Mouse (Mus musculus) CD4-positive, CD25-positive, alpha-beta regulatory T cell, adult 2 months (primary cell): ENCODE data around the gene Angptl6.
A peak's percentile ranks its signal among the peaks of the same experiment; 100 is the strongest.

ENCODE experiments used
- DNase-seq: peaks from one replicate; pipeline ENCODE4 v3.0.0-alpha.2; 2012; ENCODE audit warnings: low read depth, low spot score

Gene Angptl6

DNA sequence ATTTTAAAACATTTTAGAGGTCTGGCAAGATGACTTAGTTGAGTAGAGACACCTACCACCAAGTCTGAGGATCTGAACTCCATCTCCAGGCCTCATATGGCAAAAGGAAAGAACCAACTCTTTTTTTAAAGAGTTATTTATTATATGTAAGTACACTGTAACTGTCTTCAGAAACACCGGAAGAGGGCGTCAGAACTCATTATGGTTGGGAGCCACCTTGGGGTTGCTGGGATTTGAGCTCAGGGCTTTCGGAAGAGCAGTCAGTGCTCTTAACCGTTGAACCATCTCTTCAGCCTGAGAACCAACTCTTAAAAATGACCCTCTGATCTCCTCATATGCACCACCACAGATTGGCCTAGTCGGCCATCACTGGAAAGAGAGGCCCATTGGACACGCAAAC is 7.7 kb upstream of the Angptl6 start:
- DNase-seq, result no peak

DNA sequence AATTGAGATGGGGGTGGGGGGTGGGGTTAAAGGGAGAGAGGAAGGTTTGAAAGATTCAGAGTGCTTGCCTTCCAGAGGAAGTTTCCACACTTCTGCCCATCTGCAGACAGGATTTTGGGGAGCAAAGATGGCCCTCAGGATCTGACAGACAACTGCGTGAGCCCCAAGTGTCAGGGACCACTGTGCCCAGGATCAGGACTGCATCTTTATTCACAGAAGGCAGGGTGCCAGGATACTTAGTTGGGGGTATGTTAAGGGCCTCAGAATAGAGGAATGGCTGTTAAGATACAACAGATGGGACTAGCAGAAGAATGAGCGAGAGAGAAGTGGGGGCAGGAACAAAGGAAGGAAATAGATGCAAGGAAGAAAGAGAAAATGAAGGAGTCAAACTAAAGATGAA is 7.0 kb upstream of the Angptl6 start:
- no peak for DNase-seq

DNA sequence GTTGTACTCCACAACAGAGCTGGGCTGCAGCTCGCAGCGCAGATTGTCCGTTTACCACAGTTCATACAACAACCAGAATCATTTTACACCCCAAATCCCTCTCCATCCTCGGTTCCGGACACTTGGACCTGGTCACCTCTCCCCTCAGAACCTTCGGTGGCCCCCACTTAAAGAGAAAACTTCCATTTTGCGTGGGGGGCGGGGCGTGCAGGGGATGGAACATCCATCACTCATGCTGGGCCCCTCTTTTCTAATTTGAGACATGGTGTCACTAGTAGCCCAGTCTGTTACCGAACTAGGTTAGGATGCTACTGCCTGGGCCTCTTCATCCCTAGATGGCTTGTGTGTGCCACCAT is 839 bp downstream of the Angptl6 start:
- DNase-seq, result no peak

DNA sequence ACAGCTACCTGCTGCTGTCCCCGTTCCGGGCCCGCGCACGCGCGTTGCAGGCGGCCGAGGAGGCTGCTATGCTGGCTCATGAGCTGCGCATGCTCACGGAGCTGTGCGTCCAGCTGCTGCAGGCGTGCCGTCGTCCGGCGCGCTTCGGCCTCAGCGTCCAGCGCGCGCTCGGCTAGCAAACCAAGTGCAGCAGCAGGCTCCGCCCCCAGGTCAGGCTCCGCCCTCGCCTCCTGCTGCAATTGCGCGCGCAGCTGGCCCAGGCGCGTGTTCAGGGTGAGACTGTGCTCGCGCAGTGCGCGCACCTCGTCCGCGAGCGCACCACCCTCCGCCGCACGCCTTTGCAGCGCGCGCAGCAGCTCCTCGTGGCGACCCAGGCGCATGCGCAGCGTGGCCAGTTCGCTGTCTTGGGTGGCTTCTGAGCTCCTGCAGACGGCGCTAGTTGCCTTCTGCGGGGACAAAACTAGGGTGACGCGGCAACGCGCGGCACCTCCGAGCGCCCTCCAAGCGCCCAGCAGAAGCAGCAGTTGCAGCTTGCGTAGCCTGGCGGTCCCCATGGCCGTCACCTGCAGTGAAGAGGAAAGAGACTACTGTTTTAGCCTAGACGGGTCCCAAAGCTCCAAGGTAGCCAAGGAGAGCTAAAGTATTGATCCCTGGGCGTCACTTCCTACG is 1.4 kb downstream of the Angptl6 start:
- DNase-seq, result peak; percentile 100

DNA sequence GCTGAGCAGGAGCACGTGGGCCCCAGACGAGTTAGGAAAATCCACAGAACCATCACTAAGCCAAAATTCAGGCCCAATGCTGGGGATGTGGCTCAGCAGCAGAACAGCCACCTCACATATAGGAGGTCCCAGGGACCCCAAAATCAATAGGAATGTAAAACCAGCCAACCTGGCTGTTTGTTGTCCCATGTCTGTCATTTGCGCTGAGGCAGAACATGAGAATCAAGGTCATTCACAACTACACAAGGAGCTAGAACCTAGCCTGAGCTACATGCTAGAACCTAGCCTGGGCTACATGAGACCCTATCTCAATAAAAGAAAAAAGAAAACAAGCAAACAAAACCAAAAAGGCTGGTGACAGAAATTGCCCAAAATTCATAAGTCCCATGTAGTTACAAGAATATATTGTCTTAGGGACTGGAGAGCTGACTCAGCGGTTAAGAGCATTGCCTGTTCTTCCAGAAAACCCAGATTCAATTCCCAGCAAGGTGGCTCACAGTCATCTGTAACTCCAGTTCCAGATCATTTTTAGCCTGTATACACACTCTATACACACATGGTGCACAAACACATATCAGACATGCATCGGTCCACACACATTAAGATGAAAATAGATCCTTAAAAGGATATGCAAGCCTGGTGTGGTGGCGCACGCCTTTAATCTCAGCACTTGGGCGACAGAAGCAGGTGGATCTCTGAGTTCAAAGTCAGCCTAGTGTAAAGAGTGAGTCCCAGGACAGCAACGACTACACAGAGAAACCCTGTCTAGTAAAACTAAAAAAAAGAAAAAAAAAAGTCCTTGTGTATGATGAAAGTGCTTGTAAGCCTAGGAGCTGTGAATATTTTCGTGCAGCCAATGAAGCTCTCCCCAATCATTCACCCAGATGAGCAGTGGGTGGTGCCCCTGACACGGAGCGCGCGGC is 2.1 kb downstream of the Angptl6 start:
- no peak for DNase-seq

DNA sequence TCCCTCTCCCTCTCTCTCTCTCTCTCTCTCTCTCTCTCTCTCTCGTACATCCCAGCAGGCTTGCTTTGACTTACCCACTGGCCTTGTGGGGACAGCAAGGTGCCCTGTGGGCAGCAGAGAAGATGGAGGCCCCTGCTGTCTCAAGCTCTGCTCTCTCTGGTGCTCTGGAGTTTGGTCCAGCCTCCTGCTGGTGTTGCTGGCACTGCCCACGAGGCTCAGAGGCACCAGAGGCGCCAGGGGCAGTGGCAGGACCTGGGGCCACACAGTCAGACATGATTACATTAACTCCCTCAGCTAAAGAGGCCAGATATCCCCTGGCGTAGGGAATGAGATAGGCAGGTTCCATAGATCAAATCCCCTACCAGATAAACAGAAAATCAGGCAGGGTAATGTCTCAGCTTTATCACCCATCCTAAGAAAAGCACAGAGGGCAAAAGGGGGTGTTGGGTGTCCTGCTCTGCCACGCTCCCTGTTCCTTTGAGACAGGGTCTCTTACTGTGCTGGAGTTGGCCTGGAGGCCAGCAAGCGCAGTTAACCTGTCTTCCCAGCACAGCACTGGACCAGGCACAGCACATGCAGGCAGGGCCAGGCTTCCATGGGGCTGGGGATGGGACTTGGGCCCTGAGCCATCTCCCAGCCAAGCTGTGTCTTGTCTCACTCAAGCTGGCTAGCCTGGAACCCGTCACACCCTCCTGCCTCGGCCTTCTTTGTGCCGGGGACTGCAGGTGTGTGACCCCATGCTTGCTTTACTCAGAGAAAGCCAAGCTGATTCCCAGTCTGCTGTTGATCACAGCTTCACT is 3.0 kb downstream of the Angptl6 start:
- DNase-seq, result no peak

DNA sequence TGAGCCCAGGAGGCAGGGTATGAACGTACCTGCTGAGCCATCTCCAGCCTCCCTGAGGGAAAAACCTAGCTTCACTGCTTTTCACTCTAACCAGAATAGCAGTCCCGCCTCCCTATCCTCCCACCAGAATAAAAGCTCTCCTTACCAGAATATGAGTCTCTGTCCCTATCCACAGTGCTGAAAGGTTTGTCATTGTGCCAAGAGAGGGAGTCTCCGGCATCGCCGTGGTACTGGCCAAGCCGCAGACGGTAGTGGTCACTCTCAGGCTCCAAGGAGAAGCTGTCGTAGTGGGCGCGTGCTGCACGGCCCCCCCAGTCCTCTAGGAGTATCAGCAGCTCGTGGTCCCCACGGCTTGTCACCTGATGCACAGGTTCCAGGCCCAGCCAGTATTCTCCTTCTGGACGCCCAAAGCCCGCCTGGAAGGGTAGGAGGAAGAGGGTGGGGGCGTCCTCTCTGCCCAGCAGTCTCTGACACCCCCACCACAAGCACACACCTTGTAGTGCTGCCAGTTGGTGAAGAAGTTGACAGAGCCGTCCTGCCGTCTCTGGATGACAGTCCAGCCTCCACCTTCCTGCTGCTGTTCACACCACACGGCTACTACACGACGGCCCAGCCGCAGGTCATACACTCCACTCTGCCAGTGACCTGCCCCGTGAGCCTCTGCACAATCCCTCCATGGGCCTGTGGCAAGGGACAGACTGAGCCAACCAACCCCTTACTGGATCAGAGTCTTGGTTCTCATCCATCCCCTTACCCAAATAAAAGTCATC is 4.3 kb downstream of the Angptl6 start:
- DNase-seq, result no peak

DNA sequence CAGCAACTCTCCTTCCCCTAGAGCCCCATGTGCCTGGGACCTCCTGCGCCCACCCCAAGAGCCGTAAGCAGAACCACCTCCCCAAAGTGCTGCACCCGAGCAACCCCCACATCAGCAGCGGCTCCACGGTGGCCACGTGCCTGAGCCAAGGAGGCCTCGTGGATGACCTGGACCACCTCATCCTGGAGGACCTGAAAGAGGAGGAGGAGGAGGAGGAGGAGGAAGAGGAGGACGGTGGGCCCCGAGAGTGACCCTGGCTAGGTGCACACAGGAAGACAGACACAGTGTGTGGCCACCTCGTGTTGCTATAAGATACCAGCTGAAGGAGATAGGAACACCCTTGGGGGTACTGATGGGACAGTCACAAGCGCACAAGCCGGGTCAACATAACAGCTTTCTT is 6.0 kb downstream of the Angptl6 start:
- no peak for DNase-seq

DNA sequence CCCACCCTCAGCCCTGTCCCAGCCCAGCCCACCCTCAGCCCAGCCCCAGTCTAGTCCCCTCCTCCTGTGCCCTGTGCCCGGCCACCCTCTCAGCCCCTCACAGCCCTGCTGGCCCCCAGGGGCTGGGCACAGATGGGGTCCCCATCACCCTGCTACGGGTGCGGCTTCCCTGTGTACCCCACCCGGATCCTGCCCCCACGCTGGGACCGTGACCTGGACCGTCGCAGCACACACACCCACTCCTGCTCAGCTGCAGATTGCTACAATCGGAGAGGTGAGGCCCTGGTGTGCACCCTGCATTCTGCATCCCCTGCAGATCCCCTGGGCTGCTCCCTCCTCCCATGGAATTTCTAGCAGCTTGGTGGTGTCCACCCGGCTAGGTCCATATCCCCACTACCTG is 6.5 kb downstream of the Angptl6 start:
- DNase-seq, result no peak

DNA sequence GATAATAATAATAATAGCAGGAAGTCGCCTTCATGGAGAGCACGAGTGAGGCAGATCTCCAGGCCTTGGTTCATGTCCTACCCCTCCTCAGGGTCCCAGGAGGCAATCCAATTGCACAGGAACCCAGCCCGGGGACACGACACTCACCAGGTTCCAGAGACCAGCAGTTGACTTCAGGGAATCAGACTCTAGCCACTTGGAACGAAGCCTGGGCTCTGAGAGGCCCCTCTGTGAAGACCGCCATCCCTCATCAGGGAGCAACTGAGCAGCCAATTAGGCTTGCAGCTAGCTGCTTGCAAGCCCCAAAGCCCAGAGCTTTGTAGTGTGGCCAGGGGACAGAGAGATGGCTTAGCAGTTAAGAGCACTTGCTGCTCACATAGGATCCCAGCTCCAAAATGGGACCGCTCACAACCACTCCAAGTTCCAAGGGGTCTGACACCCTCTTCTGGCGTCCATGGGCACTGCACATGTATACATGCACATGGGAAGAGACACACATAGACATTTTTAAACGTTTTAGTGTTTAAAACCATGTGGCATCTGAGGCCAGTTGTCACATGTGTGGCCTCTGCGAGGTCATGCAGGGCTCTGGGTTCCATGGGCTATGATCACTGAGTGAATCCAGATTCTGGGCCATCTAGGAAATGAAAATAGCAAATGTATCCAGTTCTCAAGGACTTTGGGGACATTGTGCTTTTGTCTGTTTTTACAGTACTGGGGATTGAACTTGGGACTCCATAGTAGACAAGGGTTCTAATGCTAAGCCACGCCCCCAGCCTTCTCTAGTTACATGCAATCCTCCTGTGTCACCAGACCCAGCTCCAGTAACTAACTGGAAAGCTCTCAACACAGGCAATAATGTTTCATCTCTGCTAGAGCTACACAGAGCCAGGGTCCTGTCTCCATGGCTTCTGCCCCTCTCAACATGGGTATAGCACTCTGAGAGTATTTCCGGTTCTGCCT is 9.0 kb downstream of the Angptl6 start:
- DNase-seq, result no peak

DNA sequence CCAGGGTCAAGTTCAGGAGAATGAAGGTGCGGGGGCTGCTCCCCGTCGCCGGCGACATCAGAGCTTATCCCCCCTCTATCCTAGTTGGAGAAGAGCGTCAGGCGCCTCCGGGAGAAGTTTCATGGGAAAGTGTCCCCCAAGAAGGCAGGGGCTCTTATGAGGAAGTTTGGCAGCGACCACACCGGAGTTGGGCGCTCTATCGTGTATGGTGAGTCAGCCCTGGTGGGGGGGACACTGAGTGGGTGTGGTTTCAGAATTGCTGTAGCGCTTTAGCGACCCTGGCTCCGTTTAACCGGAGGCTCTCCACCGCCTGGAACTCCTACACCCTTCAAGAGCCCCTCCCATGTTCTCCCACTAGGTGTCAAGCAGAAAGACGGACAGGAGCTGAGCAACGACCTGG is 10.3 kb downstream of the Angptl6 start:
- DNase-seq, result peak; percentile 41

DNA sequence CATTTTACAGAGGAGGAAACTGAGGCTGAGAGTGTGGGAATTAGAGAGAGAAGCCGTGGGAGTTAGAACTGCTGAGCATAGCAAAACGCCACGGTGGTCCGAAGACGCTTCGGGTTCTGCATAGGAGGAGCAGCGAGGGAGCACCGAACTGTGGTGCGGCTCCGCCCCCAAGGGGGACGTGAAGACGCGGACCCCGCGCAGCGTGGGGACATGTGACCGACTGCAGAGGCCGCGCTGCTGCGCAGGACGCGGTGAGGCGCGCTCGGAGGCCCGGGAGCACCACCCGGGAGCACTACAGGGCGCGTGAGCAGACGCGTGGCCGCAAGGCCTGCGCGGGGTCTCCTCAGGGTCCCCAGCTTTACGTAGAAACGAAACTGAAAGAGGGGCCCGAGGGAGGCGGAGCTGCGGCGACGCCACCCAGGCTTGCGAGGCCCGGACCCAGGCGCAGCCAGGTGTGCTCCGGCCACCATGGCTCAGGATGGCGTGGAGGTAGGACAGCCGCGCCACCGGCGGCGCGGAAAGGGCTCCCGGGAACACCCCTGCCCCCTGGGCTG is 11.0 kb downstream of the Angptl6 start, which contains the start of gene A230050P20Rik:
TSS of gene A230050P20Rik (plus strand) at position 195 of the 554 bp plus-strand sequence.
- DNase-seq, result peak; percentile 77

DNA sequence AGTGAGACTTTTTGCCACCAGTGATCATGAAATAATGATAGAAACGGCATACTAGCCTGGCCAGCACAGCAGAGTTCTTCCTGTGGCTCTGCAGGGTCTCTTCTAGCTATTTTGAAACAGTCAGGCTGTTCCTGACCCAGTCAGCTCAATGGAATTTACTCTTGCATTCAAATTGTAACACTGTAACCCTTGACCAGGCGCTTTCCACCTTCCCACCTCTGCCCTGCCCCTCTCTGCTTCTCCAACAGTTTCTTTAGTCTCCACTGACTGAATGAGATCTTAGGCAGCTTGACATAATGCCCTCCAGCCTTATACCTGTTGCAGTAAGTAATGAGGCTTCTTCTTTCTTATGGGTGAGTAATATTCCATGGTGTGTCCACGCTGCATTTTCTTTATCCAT is 12.6 kb downstream of the Angptl6 start:
- DNase-seq, result no peak

DNA sequence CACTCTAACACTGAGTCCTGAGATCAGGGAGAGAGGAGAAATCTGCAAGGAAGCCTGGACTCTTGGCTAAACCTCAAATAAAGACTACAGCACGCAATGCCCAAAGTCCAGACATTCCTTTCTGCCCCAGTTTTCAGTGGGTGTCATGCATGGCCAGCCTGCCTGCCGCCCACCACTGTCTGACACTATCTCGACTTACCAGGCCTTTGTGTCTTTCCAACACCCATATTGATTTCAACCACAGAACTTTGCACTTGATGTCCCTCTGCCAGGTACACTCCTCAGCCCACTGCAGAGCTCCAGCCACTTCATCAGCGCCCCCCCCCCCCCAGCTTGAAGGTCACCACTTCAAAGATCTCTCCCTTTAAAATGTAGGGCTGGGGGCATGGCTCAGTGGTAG is 17.3 kb downstream of the Angptl6 start:
- no peak for DNase-seq

DNA sequence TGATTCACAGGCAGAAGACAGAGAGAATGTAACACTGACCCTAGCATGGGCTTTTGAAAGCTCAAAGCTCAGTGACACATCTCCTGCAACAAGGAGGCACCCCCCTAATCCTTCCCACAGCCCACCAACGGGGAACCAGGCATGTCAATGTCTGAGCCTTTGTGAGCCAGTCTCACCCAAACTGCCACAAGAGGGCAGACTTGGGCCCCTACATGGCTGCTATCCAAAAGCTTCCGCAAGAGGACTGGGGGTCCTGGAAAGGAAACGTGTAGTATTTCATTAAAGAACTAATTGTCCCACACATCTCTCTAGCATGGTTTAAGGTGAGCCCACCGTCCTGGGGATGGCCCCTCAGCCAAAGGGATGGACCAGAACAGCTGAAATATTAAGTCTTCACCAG is 17.7 kb downstream of the Angptl6 start:
- DNase-seq, result peak; percentile 66

DNA sequence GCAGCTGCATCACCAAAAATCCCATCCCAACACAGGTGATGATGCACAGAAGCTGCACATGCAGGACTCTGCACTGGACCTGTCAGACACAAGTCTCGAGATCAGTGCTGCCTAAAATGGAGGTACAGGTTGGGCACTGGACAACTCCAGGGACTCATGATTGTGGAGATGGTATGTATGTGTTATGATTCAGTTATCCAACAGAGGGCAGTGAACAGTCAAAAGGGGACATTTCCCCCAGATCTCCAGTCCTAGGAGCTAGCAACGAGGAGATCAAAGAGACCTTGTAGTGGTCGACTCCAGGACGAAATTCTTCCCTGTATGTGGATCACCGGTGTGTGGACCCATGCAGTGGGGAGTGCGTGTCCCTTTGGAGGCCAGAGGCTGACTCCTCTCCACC is 19.6 kb downstream of the Angptl6 start:
- DNase-seq, result no peak

DNA sequence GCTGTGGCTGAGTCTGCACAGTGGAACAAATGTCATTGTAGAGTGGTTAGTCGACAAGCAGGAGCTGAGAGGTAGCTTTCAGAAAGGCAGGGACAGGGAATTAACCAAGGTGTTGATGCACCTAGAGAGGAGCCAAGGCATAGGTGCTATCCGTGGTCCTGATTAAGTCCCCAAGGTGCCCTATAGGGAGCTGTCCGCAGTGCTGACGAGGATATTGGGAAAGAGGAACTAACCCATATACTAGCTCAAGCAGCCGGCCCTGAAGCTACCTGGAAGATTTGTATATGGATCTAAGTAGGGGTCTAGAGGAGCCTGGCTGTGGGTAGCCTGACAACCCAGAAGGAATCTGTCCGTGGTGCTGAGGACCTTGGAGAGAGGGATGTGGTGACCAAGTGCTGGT is 22.4 kb downstream of the Angptl6 start:
- DNase-seq, result peak; percentile 70

DNA sequence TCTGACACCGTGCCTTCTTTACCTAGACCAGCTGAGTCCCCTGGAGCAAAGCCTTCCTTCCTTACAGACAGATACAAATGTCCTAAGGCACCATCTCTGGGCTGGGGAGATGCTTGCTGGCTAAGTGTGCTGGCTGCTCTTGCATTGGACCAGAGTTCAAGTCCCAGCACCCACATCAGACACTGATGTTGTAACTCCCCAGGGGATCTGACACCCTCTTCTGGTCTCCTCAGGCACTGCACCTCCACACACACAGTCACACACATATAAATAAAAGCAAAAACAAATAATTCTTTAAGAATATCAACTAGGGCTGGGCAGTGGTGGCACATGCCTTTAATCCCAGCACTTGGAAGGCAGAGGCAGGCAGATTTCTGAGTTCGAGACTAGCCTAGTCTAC is 29.3 kb downstream of the Angptl6 start:
- DNase-seq, result no peak

DNA sequence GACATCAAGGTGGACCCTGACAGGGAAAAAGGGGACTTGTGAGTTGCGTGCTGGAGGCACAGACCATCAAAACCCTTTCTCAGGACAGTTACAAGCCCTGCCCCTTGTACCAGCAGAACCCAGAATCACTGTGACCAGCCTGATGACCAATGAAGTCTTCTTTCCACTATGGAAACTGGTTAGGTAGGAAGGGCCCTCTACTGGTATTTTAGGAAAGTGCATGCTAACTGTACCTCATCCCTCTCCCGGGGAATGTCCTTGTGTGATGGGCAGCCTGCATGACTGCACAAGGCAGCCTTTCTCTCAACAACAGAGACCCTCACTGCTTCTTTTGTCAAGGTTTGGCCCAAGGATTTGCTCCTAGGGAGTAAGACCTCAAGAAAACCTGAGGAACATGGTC is 36.9 kb downstream of the Angptl6 start:
- peak; percentile 25 for DNase-seq

DNA sequence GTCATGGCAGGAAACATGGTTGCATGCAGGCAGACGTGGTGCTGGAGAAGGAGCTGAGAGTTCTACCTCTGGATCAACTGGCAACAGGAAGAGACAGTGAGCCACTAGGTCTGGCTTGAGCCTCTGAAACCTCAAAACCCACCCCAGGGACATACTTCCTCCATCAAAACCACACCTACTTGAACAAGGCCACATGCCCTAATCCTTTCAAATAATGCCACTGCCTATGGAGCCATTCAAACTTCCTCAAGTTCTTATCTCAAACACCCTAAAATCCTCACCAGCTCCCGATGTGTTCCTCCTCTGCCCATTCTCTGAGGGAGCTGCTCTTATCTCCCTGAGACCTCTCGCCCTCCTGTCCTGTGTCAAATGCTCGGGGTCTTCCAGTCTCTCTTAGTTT is 37.3 kb downstream of the Angptl6 start:
- no peak for DNase-seq
